ENCODE assay signal across 8 mouse cellular contexts in the genomic region with DNA sequence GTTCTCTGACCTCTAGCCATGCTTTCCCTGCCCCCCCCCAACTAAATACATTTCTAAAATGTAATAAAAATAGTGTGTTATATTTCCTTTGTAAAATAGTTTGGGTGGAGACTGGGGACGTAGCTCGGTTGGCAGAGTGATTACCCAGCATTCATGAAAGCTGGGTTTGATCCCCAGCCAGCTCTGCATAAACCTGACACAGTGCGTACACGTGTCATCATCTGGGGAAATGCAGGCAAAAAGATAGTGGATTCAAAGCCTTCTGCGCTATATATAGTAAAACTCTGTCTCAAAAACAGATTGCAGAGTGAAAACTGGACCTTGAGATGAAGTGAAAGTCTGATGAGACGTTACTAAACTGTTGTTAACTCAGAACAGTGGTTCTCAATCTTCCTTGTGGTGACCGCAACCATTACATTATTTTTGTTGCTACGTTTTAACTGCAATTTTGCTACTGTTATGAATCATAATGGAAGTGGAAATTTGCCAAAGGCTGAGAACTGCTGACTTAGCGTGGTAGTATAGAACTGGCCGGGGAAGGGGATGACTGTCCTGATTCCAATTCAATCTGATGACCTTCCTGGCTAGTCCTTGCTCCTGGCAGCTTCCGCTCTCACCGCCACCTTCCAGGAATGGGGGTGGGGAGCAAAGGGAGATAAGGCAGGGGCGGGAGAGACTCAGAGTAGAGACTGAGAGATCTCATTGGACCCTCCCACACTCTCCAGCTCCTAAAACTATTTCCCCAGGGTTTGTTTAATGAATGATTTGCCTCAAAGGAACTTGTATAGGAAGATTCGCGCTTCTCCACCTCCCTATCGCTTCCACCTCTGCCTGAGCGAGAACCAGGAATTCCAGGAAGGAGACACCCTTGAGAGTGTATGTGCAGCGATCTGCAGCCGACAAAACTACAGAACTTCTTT.
DNase-seq lines count a peak whose midpoint lies in the region; ATAC-seq and TF ChIP-seq lines count a peak whose summit lies in the region.

No protein-coding gene starts in this region.

- no peak for TF ChIP-seq CTCF in stomach, postnatal 0 days (IDR thresholded peaks at IDR 0.05; ENCODE audit: low read depth)

- intact Hi-C loops in left cerebral cortex, postnatal 10 days (cut with DNase I), result no loop called here

- no peak for TF ChIP-seq EP300 in stomach, postnatal 0 days (optimal IDR thresholded peaks at IDR 0.05)

- no peaks in the 10 kb centered on the region for H3K27me3 ChIP-seq in forebrain, embryonic 12.5 days
- H3K27me3 ChIP-seq in hindbrain, embryonic 16.5 days (replicated peaks; ENCODE audit: control insufficient read depth, insufficient read depth, low read length), result no peaks in the 10 kb centered on the region
- H3K27me3 ChIP-seq in lung, embryonic 15.5 days, result no peaks in the 10 kb centered on the region
- no peaks in the 10 kb centered on the region for H3K27me3 ChIP-seq in stomach, postnatal 0 days (ENCODE audit: control insufficient read depth, insufficient read depth, low read length)

- peak overlapping the region; percentile 30 for H3K4me3 ChIP-seq in forebrain, embryonic 12.5 days (replicated peaks)
- peak overlapping the region; percentile 33 for H3K4me3 ChIP-seq in hindbrain, embryonic 16.5 days (ENCODE audit: low read length)
- H3K4me3 ChIP-seq in lung, embryonic 15.5 days, result peak overlapping the region; percentile 41
- peak overlapping the region; percentile 41 for H3K4me3 ChIP-seq in stomach, postnatal 0 days (ENCODE audit: low read depth, low read length)

- WGBS in forebrain, embryonic 12.5 days, result 63% methylated on average over 19 of the region's 19 CpGs
- WGBS in hindbrain, embryonic 16.5 days, result 53% methylated on average over 19 of the region's 19 CpGs
- 25% methylated on average over 19 of the region's 19 CpGs for WGBS in lung, embryonic 15.5 days
- 28% methylated on average over 19 of the region's 19 CpGs for WGBS in stomach, postnatal 0 days

- ATAC-seq in forebrain, embryonic 12.5 days (ENCODE audit: low FRiP score), result no peak; the same call in 1 of the 2 replicates
- peak; percentile 52 for ATAC-seq in hindbrain, embryonic 16.5 days
- peak; percentile 68 for ATAC-seq in lung, embryonic 15.5 days (ENCODE audit: borderline replicate concordance, extremely low read depth, low FRiP score, low TSS enrichment)
- ATAC-seq in stomach, postnatal 0 days (ENCODE audit: low FRiP score, low TSS enrichment), result peak; percentile 18; the same call in 1 of the 2 replicates

- 0 out of 2 replicates have a peak, but pooled peaks cover 3% of the 10 kb centered on the region for H3K9me3 ChIP-seq in forebrain, embryonic 12.5 days
- H3K9me3 ChIP-seq in hindbrain, embryonic 16.5 days (ENCODE audit: control insufficient read depth, low read length), result no peaks in the 10 kb centered on the region
- H3K9me3 ChIP-seq in lung, embryonic 15.5 days, result no peaks in the 10 kb centered on the region
- no peaks in the 10 kb centered on the region for H3K9me3 ChIP-seq in stomach, postnatal 0 days (ENCODE audit: control insufficient read depth, low read length)

- no peaks in the 10 kb centered on the region for H3K36me3 ChIP-seq in forebrain, embryonic 12.5 days (replicated peaks)
- no peaks in the 10 kb centered on the region for H3K36me3 ChIP-seq in hindbrain, embryonic 16.5 days (ENCODE audit: control insufficient read depth, insufficient read depth, low read length)
- no peaks in the 10 kb centered on the region for H3K36me3 ChIP-seq in lung, embryonic 15.5 days
- H3K36me3 ChIP-seq in stomach, postnatal 0 days (ENCODE audit: control insufficient read depth, insufficient read depth, low read length), result no peaks in the 10 kb centered on the region

- peak; percentile 9 to 16 for DNase-seq in lung, adult 18-20 months
- no peak for DNase-seq in lung, postnatal 25 days (ENCODE audit: low spot score)
- DNase-seq in stomach, postnatal 0 days (ENCODE audit: low spot score), result peak; percentile 34
- DNase-seq in left cerebral cortex, postnatal 10 days (ENCODE audit: extremely low spot score in 1 of 2, low spot score in 2 of 2), result no peak
- no peak for DNase-seq in gastrocnemius, adult 18-20 months (ENCODE audit: low spot score)

- peak overlapping the region; percentile 52 for H3K4me2 ChIP-seq in forebrain, embryonic 12.5 days
- peak overlapping the region; percentile 52 for H3K4me2 ChIP-seq in hindbrain, embryonic 16.5 days (ENCODE audit: low read length)
- peak overlapping the region; percentile 74 for H3K4me2 ChIP-seq in lung, embryonic 15.5 days
- peak overlapping the region; percentile 75 for H3K4me2 ChIP-seq in stomach, postnatal 0 days (replicated peaks; ENCODE audit: low read depth)

- H3K27ac ChIP-seq in forebrain, embryonic 12.5 days, result no peak overlapping the region
- no peak overlapping the region for H3K27ac ChIP-seq in hindbrain, embryonic 16.5 days (ENCODE audit: low read depth, low read length)
- peak overlapping the region; percentile 74 for H3K27ac ChIP-seq in lung, embryonic 15.5 days
- no peak overlapping the region; the same call in 1 of the 2 replicates for H3K27ac ChIP-seq in stomach, postnatal 0 days (replicated peaks)

- H3K9ac ChIP-seq in forebrain, embryonic 12.5 days, result no peak overlapping the region
- H3K9ac ChIP-seq in hindbrain, embryonic 16.5 days (ENCODE audit: low read depth, low read length), result 0 out of 2 replicates have a peak overlapping the region, but pooled peaks have one; percentile 19
- peak overlapping the region; percentile 48 for H3K9ac ChIP-seq in lung, embryonic 15.5 days
- peak overlapping the region; percentile 53 for H3K9ac ChIP-seq in stomach, postnatal 0 days (ENCODE audit: low read length)

- peaks cover 6% of the 10 kb centered on the region; the same call in 1 of the 2 replicates for H3K4me1 ChIP-seq in forebrain, embryonic 12.5 days
- H3K4me1 ChIP-seq in hindbrain, embryonic 16.5 days (ENCODE audit: control insufficient read depth, insufficient read depth, low read depth, low read length), result no peaks in the 10 kb centered on the region
- H3K4me1 ChIP-seq in lung, embryonic 15.5 days, result peaks cover 9% of the 10 kb centered on the region; the same call in 1 of the 2 replicates
- no peaks in the 10 kb centered on the region for H3K4me1 ChIP-seq in stomach, postnatal 0 days (replicated peaks; ENCODE audit: control insufficient read depth, insufficient read depth)

Comparison
In these comparisons a context has a peak if more than half of its experiments do, and no peak if none do; other contexts are left out.
1. DNase-seq: peak in lung, adult 18-20 months (2 of 2) and stomach, postnatal 0 days (single experiment); none in lung, postnatal 25 days (single experiment), left cerebral cortex, postnatal 10 days (0 of 2) and gastrocnemius, adult 18-20 months (single experiment).
2. Peak in every context shown above with its lines, with median percentiles within 50 percentile points of each other: H3K4me2 ChIP-seq and H3K4me3 ChIP-seq.